Mouse (Mus musculus): ENCODE results near the gene Dmac2.

Dmac2 gene

GRCm38 (mm10) chr7:25615706-25616011 is 3.6 kb upstream of the Dmac2 start, which contains the start of gene Erich4:
Gene Erich4, minus strand, starts transcription at chr7:25615892.
- no peak for DNase-seq (ENCODE audit: low spot score in 2 of 2)

DNA sequence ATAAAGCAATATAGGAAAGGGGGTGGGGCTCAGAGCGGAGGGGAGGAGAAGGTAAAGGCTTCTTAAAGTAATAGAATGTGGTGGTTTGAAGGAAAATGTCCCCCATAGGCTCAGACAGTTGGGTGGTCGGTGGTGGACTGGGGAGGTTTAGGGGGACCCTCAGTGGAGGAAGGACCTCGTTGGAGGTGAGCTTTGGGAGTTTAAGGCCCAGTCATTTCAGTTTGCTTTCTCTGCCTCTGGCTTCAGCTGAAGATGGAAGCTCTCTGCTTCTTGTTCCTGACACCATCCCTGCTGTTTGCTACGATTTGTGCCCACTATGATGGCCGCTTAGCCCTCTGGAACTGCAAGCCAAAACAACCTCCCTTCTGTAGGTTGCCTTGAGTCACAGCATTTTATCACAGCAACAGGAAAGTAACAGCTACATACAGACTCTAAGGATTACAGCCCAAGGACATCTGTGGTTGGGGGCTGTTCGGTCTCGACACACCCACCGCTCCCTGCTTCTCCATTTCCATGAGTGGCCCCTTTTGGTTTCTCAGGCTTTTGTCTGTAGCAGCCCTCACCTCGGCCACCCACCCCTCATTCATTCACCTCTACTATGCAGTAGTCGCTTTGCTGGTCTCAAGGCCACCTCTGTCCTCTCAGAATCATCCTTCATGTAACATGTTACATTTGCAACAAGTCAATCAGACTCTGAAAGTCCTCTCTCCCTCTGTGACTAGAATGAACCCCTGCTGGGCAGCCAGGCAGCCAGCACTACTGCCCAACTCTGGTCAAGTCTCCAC is 1.6 kb upstream of the Dmac2 start:
- DNase-seq (ENCODE audit: low spot score in 2 of 2) = peak in 1 of 2 experiments; percentile 54

GRCm38 (mm10) chr7:25619722-25619991 is 443 bp downstream of the Dmac2 start:
- no peak for DNase-seq (ENCODE audit: low spot score in 2 of 2)

DNA sequence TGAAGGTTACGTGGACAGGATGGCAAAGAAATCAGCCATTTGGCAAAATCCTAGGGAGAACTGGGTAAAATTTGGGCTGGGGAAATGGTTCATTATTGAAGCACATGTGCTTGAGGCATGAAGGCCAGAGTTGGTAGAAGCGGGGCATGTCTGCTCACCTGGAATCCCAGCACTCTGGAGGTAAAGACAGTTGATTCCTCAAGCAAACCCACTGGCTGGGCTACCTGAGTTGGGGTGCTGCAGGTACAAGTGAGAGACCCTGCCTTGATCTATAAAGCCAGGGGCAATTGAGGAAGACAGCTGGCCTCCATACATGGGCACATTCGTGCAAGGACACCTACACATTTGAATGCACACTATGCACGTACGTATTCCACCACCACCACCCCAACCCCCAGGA is 887 bp downstream of the Dmac2 start:
- peak in 1 of 2 experiments; percentile 39 for DNase-seq (ENCODE audit: low spot score in 2 of 2)

DNA sequence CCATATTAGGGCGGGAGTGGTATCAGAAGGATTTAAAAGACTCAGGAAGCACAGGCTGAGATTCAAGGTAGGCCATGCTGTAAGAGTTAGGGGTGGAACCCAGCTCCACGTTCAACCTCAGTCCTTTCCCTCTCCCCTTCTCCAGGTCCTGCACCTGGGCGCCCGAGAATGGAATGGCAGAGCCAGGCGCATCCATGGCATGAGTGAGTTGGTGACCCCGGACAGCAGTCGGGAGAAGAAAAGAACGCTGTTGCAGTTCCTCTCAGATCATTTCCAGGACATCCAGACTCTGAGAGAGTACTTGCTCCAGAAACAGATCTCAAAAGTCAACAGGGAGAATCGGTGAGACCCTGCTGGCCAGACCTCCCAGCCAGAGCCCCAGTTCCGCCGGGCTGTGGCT is 1.5 kb downstream of the Dmac2 start:
- peak in 1 of 2 experiments; percentile 56 for DNase-seq (ENCODE audit: low spot score in 2 of 2)

GRCm38 (mm10) chr7:25623857-25624370 is 4.7 kb downstream of the Dmac2 start:
- no peak for DNase-seq (ENCODE audit: low spot score in 2 of 2)

DNA sequence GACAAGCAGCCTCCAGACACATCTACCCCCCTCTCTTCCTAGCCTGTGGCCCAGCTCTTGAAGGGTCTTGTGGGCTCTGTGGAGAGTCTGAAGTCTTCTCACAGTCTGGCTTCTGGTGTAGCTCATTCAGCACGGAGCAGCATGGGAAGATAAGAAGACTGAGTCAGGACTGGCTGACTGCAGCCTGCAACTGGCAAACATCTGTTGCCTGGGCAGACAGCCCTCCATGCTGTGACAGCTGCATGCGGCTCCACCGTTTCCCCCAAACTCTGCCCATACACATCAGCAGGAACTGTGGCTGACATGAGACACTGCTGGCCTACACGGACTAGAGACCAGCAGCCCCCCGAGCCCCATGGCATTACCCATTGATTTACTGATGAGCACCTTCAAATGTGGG is 5.6 kb downstream of the Dmac2 start:
- no peak for DNase-seq (ENCODE audit: low spot score in 2 of 2)

DNA sequence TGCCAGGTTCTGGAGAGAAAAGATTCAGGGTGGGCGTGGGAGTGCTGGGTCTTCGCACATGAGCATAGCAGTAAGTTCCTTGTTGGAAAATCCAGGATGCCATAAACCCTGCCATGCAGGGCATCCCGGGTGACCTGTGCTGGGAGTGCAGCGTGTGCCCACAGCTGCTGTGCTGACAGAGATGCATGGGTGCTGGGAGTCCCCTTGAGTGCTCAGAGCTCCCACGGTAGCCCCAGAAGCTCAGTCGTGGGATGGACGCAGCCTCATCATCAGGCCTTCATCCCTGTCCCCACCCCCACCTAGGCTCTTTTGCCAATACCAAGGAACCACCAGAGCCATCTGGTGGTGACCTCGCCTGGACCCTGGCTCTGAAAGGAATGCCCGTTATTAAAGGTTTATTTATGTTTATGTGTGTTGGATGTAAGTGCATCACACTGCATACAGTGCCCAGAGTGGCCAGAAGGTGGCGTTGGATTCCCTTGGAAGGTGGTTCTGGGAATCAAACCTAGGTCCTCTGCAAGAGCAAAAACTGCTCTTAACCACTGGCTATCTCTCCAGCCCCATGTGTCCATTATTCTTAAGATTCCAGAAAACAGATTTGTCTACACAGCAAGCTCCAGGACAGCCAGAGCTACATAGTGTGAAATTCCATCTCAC is 6.5 kb downstream of the Dmac2 start:
- no peak for DNase-seq (ENCODE audit: low spot score in 2 of 2)

DNA sequence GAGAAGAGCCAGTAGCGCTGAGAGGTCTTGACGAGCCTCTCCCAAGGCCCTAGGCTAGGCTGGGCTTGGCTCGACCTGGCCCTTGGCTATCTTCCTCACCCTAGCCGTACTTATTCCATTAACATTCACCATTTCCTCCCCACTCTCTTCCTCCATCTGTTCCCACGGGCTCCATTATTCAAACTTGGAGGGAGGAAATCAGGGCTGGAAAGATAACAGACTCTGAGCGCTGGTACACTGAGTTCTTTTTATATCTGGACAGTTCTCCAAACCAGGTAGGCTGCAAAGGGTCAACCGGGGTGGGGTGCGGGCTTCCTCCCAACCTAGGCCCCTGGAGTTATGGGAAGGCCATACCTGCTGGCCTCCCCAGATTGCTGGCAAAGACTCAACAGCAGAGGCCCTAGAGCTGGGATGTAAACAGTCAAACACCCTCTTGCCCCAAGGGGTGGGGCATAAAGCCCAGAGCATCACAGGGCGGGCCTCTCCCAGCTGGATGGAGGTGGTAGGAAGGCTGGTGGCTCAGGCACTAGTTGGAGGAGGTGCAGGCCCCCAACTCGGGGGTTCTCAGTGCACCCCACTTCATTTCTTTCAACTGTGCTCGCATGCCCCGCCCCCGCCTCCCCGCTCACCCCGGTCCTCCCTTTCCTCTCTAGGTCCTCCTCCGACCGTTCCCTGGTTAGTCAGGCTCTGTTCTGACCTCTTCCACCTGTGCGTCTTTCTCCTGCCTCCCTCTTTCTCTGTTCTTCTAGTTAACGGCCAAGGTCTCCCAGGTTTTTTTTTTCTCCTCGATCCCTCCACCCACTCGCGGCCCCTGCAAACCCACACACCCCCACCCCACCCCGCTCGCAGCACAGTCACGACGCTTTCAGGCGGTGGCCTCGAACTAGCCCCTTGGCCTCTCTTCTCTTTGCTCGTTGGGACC is 7.6 kb downstream of the Dmac2 start, which contains the start of gene B3gnt8:
B3gnt8 (plus strand) TSS at position 146 of the 922 bp plus-strand sequence.
- DNase-seq (ENCODE audit: low spot score in 2 of 2) = peak in 1 of 2 experiments; percentile 66

DNA sequence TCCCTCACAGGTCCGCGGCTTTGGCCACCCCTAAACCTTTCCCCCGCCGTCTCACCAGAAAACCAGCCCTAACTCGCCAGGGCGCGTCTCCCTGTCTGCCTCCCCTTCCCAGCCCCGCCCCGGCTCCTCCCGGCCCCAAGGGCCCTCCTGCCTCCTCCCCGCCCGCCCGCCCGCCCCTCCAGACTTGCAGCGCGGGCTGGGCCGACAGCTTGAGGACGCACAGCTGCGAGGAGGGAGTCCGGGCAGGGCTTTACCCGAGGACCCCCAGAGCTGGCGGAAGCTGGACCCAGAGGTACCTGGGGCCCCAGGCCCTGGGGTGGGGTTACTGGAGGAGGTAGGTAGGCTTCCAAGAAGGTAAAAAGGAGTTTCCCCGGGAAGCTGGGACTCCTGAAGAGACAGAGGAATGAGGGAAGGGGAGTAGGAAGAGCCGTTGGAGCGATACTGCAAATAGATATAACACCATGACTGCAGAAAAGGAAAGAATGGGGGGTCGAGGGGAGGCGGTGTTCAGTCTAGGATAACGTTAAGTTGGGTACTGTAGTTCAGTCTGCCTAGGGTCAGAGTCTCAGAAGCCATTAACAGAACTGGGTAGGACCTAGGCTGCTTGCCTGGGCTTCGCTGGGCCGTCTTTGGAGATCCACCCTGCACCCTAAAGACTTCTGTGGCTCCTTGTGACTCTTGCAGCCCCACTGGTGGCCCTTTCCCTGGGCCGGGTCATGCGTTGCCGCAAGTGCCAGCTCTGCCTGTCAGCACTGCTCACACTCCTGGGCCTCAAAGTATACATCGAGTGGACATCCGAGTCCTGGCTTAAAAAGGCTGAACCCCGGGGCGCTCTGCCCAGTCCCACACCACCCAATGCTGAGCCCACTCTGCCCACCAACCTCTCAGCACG is 8.5 kb downstream of the Dmac2 start:
- peak; percentile 79 for DNase-seq (ENCODE audit: low spot score in 2 of 2)

DNA sequence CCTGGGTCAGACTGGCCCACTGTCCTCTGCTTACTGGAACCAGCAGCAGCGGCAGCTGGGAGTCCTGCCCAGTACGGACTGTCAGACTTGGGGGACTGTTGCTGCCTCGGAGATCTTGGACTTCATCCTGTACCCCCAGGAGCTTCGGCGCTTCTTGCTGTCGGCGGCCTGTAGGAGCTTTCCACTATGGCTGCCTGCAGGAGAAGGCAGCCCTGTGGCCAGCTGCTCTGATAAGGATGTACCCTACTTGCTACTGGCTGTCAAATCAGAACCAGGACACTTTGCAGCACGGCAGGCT is 9.1 kb downstream of the Dmac2 start:
- no peak for DNase-seq (ENCODE audit: low spot score in 2 of 2)

DNA sequence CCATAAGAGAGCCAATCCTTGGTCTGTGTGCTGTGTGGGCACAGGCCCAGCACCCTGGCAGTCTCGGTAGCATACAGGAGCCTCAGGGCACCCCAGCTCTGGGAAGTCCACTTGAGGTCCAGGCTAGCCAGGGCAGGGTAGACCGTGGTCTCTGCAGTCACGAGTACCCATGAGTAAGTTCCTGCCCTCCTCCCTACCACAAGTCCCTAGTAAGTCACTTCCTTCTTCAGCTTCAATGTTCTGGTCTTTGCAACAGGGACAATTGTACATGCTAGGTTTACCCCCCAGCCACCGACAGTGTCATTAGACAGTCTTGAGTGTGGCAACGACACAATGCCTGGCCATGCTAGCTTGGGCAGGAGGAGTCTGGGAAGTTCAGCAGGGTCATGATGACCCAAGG is 13.5 kb downstream of the Dmac2 start:
- DNase-seq (ENCODE audit: low spot score in 2 of 2) = no peak

- DNase-seq (ENCODE audit: low spot score in 2 of 2) = no peak
Observed at GRCm38 (mm10) chr7:25636373-25636772, 17.2 kb downstream of the Dmac2 start.

DNA sequence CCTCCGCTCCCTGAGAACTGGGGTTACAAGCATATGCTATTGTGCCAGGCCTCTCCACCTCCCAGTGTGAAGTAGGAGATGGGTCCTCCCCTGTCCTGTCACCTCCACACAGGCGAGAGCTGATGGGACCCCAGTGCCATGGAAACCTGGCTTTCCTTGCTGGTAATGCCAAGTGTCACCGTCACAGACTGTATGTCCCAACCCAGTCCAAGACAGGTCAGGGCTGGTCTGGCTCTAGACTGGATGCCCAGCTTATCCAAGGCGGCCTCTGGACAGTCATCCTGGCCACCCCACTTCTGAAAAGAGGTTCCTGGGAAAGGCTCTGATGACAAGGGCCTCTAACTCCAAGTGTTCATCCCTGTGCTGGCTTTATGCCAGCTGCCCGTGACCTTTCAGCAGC is 17.9 kb downstream of the Dmac2 start:
- DNase-seq (ENCODE audit: low spot score in 2 of 2) = no peak

GRCm38 (mm10) chr7:25639754-25640153 is 20.5 kb downstream of the Dmac2 start:
- no peak for DNase-seq (ENCODE audit: low spot score in 2 of 2)

DNA sequence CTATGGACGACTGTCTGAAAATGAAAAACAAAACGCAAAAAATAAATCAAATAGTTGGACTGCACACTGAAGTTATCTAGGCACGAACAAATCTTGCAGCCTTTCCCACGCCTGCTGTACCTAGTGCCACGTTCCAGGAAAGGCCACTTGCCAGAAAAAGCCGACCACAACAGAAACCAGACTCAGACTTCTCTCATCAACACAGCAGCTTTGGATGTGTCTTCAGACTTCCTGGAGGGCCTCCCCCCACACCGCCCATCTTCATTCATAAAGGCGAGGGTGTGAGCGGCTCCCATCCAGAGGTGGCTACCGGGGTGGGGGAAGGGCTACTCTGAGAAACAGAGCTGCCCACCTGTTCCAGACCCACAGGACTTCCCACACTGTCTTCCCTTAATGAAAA is 24.9 kb downstream of the Dmac2 start:
- DNase-seq (ENCODE audit: low spot score in 2 of 2) = no peak

- no peak for DNase-seq (ENCODE audit: low spot score in 2 of 2)
Observed at GRCm38 (mm10) chr7:25644631-25645030, 25.4 kb downstream of the Dmac2 start.

DNA sequence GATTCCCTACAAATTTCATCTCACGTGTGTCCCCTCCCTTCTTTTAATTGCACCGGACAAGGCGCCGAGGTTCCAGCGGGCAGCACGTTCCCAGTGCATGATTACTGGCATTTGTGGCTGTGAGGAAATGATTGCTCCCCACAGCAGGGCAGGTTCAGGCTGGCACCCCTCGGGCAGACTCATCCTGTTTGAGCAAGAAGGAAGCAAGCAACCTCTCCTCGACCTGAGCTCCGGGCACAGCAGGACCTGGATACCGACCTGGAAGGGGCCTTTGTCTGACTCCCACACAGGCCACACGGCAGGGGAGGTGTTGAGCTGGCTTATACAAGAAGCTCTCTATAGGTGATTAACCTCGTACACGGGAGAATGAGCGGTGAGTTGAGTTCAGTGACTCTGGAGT is 25.9 kb downstream of the Dmac2 start:
- no peak for DNase-seq (ENCODE audit: low spot score in 2 of 2)

DNA sequence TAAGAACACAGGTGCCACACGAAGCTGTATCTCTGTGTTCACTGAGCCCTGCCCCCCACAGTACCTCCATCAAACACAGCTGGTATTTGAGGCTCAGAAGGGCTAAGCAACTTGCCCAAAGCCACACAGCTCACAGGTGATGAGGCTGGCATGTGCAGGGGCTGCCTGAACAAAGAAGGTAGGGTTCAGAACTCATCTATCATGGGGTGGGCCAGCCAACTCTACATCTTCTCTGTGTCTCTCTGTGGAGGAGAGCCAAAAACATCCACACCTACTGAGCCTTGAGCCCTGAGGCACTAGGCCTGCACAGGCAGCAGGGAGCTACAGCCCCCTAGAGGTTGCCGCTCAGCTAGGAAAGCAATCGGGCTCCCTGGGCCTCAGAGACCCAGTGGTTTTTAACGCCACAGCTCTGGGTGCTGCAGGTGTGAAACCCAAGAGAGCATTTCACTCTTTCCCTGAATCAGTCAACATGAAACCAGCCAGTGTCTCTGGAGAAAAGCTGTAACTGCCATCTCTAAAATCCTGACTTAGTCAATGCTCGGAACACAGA is 28.4 kb downstream of the Dmac2 start:
- no peak for DNase-seq (ENCODE audit: low spot score in 2 of 2)

GRCm38 (mm10) chr7:25649839-25650238 is 30.6 kb downstream of the Dmac2 start:
- no peak for DNase-seq (ENCODE audit: low spot score in 2 of 2)

DNA sequence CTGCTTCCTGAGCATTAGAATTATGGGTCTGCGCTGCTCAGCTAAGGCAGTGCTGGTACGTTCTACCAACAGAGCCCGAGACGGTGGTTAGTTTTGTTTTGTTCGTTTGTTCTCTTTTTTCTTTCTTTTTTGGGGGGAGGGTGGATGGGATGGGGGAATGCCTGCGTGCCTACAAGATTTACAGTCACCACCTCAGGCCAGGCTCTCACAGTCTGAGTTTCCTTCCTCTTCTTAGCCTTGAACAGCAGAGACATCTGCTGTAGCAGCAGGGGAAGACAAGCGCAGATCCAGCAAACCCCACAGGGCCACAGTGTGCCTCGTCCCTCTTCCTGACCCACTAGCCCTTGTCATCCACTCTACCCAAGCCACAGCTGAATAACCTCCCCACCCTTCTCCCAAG is 32.1 kb downstream of the Dmac2 start:
- no peak for DNase-seq (ENCODE audit: low spot score in 2 of 2)

Measured in urinary bladder, postnatal 4 days (tissue).